Mouse (Mus musculus) right cerebral cortex, postnatal 10 days (tissue): ENCODE measurements around the gene Abcg2.

ENCODE experiments used
- DNase-seq, 2 experiments: peaks; one replicate each; pipeline ENCODE4 v3.0.0; 2021; ENCODE audit warnings: low spot score in 2 of 2

Abcg2 gene

DNA sequence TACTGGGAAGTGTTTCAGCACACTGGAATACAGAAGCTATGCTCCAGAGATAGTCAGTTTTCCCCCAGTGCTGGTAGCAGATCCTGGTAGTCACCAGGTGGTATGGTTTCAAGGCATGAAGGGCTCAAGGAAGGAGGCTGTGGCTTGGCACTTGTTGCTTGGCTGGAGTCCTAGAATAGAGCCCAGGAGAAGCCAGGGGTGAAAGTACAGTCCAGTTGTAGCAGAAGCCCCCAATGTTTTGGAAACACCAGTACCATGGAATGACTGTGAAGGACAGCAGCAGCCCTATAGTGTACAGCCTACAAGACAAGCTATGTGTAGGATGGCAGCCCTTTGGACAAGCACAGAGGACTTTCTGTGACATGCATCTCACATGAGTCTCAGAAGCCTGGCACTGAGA lies 54.2 kb downstream of the Abcg2 start:
- DNase-seq: no peak

DNA sequence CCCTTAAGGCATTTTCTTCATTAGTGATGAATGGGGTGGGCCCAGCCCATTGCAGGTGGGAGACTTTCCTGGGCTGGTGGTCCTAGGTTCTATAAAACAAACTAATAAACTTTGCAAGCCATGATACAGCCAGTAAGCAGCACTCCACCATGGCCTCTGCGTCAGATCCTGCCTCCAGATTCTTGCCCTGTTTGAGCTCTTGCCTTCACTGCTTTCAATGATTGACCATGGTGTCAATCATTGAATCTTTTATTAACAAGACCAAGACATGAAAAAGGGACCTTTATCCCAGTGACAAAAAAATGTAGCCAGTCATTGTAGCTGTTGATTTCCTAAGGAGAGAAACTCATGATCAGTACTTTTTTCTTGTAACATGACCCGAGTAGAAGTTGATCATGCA lies 55.1 kb downstream of the Abcg2 start:
- DNase-seq: no peak

DNA sequence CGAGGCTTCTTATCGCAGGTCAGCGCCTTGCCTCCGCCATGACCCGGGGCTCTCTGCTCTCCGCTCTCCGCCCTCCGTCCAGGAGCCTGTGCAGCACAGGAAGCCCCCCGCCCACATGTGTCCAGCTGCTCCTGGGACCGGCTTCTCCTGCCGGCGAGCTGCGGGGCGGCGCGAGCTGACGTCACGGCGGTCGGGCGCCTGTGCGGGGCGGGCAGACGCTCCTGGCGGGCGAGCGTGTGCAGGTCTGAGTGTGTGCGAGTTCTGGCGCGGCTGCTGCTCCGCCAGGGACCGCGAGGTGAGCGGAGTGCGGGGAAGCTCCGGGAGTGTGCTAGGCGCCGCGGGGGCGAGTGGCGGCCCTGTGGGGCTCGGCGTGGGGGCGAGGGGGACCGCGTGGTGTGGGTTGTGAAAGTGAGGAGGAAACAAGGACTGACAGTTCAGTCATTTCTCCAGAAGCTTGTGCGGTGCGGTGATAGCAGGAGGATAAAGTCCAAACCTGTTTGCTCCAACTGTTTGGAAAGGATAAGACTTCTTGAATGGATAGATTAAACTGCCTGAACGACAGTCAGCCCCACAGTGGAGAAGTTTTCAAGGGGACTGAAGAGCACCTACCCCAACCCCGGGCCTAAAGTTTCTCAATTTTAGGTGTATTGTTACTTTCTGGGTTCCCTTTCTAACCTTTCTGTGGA lies 56.2 kb downstream of the Abcg2 start:
- peak; percentile 74 to 75 for DNase-seq

DNA sequence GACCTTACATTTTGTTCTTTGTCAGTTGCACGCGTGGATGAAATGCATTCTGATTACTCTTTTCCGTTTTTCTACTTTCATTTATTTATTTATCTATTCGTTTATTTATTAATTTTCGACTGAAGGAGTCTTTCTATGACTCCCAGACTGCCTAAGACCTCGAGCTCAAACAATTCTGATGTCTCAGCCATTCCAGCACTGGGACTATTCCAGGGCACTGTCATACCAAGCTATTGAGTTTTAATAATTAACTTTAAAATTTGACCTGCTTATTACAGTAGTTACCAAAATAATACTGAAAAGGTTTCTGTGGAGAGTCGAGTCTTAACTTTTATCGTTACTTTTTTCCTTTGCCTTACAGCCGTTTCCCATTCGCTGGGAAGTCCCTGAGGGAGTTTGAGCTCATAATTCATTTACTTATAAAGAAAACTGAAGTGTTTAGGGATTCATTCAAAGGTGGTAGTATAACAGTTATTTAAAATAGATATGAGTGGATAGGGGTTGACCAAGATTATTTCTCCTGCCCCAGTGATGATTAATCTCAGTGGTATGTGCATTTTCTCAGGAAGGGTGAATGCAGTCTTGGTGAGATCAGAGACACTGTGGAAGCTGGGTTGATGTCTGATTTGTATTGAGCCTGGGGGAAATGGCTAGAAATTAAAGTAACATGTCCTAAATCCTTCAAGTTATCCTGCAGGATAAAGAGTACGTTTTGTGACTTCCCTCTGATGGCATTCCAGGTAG lies 56.9 kb downstream of the Abcg2 start:
- DNase-seq: no peak

DNA sequence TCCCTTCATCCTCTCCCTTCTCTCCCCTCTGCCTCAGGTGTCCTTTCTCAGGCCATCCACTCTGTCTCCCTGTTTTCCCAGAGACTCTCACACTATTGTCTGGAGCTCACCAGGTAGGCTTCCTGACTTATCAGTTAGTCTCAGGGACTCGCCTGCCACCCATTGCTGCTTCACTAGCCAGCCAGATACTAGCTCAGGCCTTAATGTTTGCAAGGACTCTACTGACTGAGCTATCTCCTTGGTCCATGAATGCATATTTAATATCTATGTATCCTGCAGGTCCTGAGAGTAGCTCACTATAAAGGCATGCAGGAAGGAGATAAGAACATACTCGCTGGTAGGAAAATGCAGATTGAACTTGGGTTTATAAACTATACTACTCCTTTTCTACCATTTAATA lies 57.9 kb downstream of the Abcg2 start:
- DNase-seq: no peak

DNA sequence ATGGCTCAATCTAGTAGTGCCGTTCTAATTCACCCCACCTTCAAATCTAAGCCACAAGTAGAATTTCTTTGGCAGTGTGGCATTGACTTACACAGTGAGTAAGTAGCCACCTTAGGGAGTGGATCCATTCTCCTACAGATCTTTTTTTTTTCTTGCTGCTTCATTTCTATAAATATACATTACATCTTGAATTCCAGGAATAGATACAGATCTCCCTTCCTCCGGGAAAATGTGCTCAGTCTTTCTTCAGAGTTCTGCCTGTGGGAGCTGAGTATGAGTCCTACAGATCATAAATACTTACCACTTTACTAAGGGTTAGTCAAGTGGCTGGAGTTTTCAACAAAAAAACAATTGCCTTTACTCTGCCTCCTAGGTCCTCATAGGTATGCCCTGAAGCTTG lies 60.3 kb downstream of the Abcg2 start:
- no peak for DNase-seq

DNA sequence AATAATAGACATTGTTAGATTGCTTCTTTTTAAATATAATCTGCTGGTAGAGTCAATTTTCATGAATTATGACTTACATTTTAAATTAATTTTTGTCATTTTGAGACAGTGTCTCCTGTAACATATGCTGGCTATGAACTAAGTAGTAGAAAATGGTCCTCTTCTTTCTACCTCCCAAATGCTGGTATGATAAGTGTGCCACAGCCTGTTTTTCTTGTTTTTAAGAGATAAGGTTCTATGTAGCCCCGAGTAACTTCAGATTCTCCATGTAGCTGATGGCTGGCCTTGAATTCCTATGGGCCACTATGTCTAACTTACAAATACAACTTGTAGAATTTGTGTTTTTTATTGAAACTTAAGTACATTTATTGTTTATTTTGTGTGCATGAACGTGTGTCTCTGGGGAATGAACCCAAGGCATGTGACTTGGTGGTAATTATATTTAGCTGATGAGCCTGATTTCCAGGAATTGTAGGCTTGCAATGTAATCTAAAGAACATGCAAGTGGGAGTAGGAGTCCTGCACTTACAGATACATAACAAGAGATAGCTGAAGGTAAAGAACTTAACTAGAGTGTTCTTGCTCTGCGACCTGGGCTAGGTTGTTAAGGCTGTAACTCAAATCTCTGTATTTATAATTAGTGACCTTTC lies 63.9 kb downstream of the Abcg2 start:
- no peak for DNase-seq

DNA sequence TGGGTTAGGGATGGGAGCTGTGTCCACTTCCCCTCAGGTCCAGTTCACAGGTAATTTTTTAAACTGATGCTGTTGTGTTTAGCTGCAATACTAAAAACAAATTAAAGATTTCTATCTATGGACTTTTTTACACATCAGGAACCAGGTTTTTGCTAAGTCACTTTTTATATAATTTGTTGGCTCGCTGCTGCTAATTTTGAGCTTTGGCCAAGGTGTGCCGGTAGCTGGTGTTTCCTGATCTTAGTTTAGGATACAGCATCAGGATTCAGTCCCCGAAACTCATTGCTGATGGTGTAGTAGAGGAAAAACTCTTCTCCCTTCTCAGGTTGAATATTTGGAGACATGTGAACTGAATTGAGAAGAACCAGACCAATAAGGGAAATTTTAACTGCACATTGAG lies 65.8 kb downstream of the Abcg2 start:
- no peak for DNase-seq

DNA sequence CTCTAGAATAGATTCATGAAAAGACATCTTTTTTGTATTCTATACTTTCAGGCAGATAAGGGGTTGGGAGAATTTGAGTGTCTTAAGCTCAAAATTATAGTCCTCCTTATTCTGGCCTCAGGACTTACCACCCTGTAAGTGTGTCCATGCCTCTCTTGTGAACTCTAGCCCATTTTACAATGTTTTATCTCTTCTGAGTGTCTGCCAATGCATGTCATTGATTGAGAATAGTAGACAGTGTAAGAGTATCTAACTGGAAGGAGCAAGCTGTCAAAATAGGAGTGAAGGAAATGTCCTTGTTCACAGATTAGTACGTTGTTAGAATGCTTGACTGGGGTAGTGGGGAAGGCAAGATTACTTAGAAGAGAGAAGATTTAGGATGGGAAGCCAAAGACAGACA lies 66.7 kb downstream of the Abcg2 start:
- DNase-seq: no peak

DNA sequence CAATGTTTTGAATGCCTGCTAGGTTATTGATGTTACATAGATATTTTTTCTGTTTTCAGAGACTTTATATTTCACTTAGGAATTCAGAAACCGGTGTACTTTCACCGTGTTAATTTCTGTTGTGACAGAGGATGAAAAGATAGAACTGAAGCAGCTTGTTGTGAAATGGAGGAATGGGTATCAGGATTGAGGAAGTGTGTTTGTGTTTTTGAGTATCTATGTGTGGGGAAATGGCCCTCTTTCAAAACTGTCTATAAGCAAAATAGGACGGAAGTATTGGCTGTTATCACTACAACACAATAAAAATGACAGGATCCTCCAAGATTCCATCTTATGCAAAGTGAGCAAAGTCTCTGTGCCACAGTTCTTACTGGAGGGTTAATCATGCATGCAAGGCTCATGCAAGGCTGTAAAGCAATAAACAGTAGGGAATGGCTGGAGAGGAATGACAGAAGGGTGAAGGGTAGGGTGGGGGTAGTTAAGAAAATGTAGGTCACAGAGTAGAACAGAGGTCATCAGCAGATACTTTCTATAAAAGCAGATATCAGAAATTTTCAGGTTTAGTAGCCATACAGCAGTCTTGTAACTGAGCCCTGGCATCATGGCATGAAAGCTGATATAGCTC lies 76.7 kb downstream of the Abcg2 start:
- no peak for DNase-seq

DNA sequence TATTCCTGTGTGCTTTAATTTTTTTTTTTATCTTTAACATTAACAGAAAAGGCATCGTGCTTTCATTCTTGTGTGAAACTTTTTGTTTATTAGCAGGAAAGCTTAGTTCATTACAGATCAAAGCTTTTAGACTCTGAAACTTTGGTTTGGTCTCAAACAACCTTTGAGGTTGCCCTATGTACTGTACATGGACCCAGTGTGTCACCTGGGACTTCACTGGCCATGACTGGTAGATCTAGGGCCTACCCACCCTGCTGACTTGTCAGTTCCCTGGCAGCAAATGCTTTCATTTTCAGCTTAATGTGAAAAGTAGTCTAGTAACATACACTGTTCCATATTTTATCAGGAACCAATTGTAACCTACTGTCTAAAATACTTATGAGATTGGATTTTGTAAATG lies 93.5 kb downstream of the Abcg2 start:
- DNase-seq: no peak

DNA sequence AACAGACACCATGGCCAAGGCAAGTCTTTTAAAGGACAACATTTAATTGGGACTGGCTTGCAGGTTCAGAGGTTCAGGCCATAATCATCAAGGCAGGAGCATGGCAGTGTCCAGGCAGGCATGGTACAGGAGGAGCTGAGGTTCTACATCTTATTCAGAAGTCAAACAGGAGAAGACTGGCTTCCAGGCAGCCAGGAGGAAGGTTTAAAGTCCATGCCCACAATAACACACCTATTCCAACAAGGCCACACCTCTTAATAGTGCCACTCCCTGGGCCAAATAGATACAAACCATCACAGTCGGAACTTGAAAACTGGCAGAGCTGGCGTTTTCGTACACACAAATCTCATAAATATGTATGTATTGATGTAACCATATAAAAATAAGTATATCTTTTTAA lies 94.2 kb downstream of the Abcg2 start:
- no peak for DNase-seq

DNA sequence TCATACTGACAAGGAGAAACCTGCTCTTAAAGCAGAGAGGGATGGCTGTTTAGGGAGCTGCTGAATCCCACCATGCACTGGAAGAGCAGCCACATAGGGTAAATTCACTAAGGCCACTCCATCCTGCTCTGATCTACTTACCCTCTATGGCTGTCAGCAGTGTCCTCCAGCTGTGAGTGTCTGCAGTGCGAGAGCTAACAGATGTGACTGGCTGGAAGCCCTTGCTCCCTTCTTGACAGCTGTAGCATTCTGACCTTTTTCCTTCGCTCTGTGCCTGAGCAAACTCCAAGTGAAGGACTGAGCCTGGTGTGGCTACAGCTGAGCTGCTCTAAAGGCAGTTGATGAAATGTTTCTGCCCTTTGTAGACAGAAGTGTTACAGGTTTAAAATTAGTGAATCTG lies 107.3 kb downstream of the Abcg2 start:
- DNase-seq: no peak

DNA sequence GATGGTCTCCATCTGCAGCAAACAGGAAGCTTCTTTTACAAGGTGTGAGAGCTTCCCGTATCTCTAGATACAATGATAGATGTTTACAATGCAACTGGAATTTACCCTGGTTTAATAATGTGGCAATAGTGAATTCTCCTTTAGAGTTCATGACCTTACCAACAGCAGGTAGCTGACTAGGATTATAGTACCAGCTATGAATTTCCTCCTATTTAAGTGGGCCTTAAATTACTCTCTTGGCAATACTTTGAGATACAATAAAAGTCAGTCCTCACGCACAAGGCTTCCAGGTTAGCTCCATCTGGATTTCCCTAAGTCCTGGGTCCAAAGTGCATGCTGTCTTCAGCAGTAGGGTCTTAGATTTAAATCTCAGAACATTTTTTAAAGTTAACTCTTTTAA lies 109.9 kb downstream of the Abcg2 start:
- DNase-seq: no peak

DNA sequence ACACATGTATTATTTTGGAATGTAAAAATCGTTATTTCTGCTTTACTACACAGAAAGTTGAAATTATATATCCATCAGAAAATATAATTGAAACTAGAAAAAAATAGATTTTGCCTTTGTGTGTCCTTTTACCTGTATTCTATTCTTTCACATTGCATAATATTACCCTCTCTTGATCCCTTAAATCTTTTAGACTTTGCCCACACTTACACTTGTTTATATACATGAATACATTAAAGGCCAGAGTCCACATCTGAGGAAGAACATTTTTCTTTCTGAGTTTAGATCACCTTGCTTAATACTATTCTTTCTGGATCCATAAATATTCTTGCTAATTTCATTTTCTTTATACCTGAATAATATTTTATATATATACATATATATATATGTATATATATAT lies 110.4 kb downstream of the Abcg2 start:
- DNase-seq: no peak

DNA sequence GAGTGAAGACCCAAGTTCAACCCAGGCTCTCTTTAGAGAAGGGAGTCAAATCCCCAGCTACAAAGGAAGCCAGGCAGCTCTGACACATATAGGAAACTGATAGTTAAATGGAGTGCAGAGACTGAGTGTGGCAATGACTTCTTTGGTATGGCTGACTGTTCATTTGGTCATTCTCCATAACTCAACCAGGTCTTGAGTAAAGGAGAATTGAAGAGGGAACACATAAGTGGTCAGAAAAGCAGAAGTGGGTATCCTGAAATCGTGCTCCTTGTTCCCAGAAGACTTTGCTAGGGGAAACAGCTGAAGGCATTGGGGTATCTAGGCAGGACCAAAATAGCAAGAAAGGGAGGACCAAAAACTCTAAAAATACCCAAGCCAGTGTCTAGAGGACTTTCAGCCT lies 126.0 kb downstream of the Abcg2 start:
- DNase-seq: no peak

DNA sequence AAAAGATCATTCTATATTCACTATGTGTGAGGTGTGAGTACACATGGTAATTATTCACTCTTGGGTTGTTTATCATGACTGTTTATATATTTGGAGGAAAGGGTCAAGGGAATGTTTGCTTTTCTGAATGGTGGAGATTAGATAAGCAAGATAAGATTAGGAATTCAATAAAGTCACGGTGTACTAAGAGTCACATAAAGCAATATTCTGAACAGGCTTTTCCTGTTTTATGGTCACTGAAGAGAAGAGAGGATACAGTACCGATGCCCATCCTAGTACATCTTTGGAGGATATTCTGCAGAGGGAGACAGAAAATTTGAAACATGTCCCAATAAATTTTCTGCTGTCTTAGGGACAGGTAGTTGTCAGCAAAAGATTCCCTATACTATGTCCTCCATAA lies 127.6 kb downstream of the Abcg2 start:
- no peak for DNase-seq

DNA sequence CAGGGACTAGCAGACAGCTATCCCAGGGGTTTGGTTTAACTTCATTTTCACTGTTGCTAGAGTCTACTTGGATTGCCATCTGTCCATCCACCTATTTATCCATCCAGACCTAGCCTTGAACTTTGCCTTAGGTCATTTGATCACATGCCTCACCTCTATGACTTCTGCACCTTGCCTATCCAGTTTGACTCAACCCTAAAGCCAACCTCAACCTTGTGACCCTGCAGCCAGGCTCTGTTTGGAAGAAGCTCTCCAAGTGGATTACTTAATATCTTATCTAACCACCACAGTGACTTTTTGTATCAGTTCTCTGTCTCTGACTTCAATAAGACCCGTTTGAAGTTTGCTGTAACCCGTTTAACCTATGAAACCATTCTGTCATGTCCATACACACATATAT lies 149.5 kb downstream of the Abcg2 start:
- DNase-seq: no peak

DNA sequence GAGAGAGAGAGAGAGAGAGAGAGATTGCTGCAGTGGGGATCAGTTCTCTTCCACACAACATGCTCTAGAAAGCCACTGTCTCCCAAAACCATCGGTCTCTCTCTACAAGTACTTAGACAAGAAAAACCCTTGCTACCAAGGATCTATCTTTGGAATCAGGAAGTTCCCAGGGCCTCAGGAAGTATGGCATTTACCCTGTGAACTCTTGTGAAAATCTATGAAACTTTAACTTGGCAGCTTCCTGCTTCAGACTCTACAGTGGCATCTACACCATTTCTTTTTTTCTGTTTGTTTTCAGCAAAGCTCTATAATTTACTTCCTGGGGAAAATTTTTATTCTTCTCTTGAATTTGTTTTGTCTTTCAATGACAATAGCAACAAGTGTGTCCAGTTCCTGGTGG lies 150.8 kb downstream of the Abcg2 start:
- DNase-seq: peak in 1 of 2 experiments; percentile 16
